20 mouse cellular contexts compared by ENCODE assay signal in the genomic region with DNA sequence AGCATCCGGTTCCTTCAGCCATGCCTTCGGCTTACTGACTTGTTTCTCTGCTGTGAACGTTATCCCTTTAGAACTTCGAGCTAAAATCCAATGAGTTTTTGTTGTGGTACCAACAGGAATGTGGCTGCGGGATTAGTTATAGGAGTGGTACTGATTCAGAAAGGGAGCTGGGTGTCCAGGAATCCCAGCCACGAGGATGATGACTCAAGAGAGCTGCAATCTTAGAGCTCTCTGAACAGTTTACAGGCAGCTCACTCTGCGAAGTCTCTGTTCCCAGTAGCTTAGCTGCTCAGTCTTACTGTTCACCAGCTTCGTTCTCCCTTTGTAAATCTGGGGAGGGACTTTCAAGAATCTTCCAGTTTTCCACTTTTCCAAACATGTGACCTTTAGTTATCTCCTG. TPM values are rescaled to one million over a fixed set of nuclear protein-coding genes. Genes with fewer than 3 reads are reported as not detected.
DNase-seq lines count a peak whose midpoint lies in the region; TF ChIP-seq lines count a peak whose summit lies in the region.
"Had no signal": no experiment of that assay in that cellular context is flagged by ENCODE, and none has a peak within 500 bp of the region (broad histone marks: within the 10 kb centered on the region; RNA-seq: fewer than 3 reads in every experiment).

No protein-coding gene starts in this region.

- no peak overlapping the region for H3K27ac ChIP-seq in gastrocnemius, adult 2 months
- H3K27ac ChIP-seq: embryonic facial prominence, embryonic 13.5 days; embryonic facial prominence, embryonic 15.5 days had no signal

- no peak for TF ChIP-seq CTCF in gastrocnemius, adult 2 months (IDR thresholded peaks at IDR 0.05)

- H3K4me2 ChIP-seq in myocyte (ENCODE audit: low read depth), result peak overlapping the region; percentile 31
- H3K4me2 ChIP-seq: embryonic facial prominence, embryonic 13.5 days; embryonic facial prominence, embryonic 15.5 days had no signal

- H3K36me3 ChIP-seq in myocyte (ENCODE audit: control insufficient read depth, insufficient read depth), result no peaks in the 10 kb centered on the region
- H3K36me3 ChIP-seq: embryonic facial prominence, embryonic 13.5 days; embryonic facial prominence, embryonic 15.5 days; G1E had no signal

- no peak overlapping the region for H3K4me3 ChIP-seq in myocyte
- no peak overlapping the region for H3K4me3 ChIP-seq in gastrocnemius, adult 2 months
- H3K4me3 ChIP-seq: embryonic facial prominence, embryonic 13.5 days; embryonic facial prominence, embryonic 15.5 days had no signal

- no peaks in the 10 kb centered on the region for H3K79me2 ChIP-seq in myocyte (ENCODE audit: control insufficient read depth, insufficient read depth)

- TF ChIP-seq POLR2A in myocyte (IDR thresholded peaks at IDR 0.05; ENCODE audit: insufficient read length, low read depth), result no peak

- intact Hi-C loops in gastrocnemius, adult 2 months (cut with DNase I), result no loop called here

- H3ac ChIP-seq in myocyte (ENCODE audit: control insufficient read depth, insufficient read length), result no peak overlapping the region

- H3K27me3 ChIP-seq in myocyte (ENCODE audit: control insufficient read depth, insufficient read depth, insufficient read length), result no peaks in the 10 kb centered on the region
- H3K27me3 ChIP-seq: CH12.LX had no signal

- DNase-seq in 3T3-L1 (ENCODE audit: low read depth, low spot score) (peak; percentile 38), NIH3T3 (ENCODE audit: low read depth) (peak; percentile 35)
- DNase-seq in adrenal gland, postnatal 4 days (ENCODE audit: low spot score in 2 of 2), result no peak
- no peak for DNase-seq in left cerebral cortex, adult 18-20 months (ENCODE audit: low spot score in 2 of 2)
- DNase-seq in gastrocnemius, adult 2 months, result no peak
- DNase-seq: adrenal gland, adult 8-10 months; adrenal gland, postnatal 14 days; adrenal gland, postnatal 36 days; cerebellum, adult 11 months; cerebellum, adult 18-20 months; cerebellum, adult 8-10 months; cerebellum, adult 9-11 months; cerebellum, postnatal 14 days; cerebellum, postnatal 36 days; embryo, embryonic 11 days had no signal

TF ChIP-seq in myocyte, 11 proteins besides CTCF, POLR2A, EP300 and RAD21:
- TF ChIP-seq CEBPB (IDR thresholded peaks at IDR 0.05; ENCODE audit: insufficient read depth, poor library complexity, severe bottlenecking) (peak; percentile 94), MAX (IDR thresholded peaks at IDR 0.05; ENCODE audit: low read depth) (peak; percentile 79), MYOD1 (IDR thresholded peaks at IDR 0.05; ENCODE audit: control insufficient read depth in 1 of 3, insufficient read length in 2 of 3, low read depth in 2 of 3) (no peak), REST (IDR thresholded peaks at IDR 0.05; ENCODE audit: insufficient read depth, insufficient read length) (no peak), POLR2AphosphoS2 (IDR thresholded peaks at IDR 0.05; ENCODE audit: insufficient read length, low read depth) (no peak), TCF12 (IDR thresholded peaks at IDR 0.05; ENCODE audit: insufficient read depth, poor library complexity, severe bottlenecking) (no peak)

RNA-seq across cellular contexts. Expression of a gene that starts 49.1 kb away (rescaled TPM):
- polyA plus RNA-seq in myocyte (2012; fragmentation: generic; extraction: Trizol), result 38.8 TPM
- 10 to 100 TPM; 45.7 to 51.9 TPM for total RNA-seq in adrenal gland, postnatal 4 days (2021)
- 10 to 100 TPM; 12.5 to 13.8 TPM for total RNA-seq in left cerebral cortex, adult 18-20 months (2021)
- 10 to 100 TPM; 15.5 to 17.5 TPM for total RNA-seq in gastrocnemius, adult 2 months (2021)

RNA-seq across cellular contexts. Expression of a gene that starts 59.3 kb away (rescaled TPM):
- polyA plus RNA-seq in myocyte (2012; fragmentation: generic; extraction: Trizol), result 1.8 TPM
- 10 to 100 TPM; 27.7 to 32.6 TPM for total RNA-seq in adrenal gland, postnatal 4 days (2021)
- total RNA-seq in left cerebral cortex, adult 18-20 months (2021), result 10 to 100 TPM; 46.5 to 48.3 TPM
- total RNA-seq in gastrocnemius, adult 2 months (2021), result 1 to 10 TPM; 3.8 to 4.5 TPM

Comparison
In these comparisons a context has a peak if more than half of its experiments do, and no peak if none do; other contexts are left out.
1. DNase-seq: peak in 3T3-L1 (single experiment) and NIH3T3 (single experiment); none in adrenal gland, postnatal 4 days (0 of 2), left cerebral cortex, adult 18-20 months (0 of 2) and gastrocnemius, adult 2 months (single experiment).
2. RNA of a gene that starts 59.3 kb away (total RNA-seq): 46.5 to 48.3 TPM in left cerebral cortex, adult 18-20 months and 27.7 to 32.6 TPM in adrenal gland, postnatal 4 days; 3.8 to 4.5 TPM in gastrocnemius, adult 2 months; every median in the first group is over 4 times any median in the second.